Mouse (Mus musculus): ENCODE results near the gene Hscb. TPM values are rescaled to one million over a fixed set of nuclear protein-coding genes. Genes with fewer than 3 reads are reported as not detected.
A peak's percentile ranks its signal among the peaks of the same experiment; 100 is the strongest.

Hscb gene
- total and polyA plus RNA-seq, 3 experiments = 29.0 to 29.4 TPM; not detected in 1

DNA sequence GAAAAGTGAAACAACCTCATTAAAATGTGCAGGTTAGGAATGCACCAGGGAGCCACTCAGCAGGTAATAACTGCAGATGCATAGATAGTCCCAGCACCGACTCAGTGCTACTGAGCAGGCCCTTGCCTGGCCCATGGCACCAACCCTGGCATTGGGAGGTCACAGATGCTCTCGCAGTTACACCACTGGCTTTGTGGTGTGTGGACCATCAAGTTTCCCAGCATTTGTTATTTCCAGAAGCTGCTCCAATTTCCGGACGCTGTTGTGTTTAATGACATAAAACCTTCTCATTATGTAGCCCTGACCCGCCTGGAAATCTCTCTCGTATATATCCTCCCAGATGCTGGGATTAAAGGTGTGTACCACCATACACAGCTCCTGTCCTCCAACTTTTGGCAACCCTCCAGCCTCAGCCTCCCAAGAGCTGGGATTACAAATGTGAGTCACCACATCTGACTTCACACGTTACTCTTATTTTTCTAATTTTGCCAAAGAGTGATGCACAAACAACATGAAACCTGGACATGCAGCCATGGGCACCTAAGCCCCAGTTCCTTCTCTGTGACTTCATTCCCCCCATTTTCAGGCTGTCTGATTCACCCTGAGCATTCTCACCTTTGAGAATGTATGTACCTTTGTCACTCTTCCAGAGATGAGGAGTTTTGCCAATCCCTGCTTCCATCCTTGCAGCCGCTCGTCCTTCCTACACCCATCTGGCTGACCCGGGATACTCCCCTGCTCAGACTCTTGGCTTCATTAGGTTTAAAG is 58.6 kb downstream of the Hscb start:
- TF ChIP-seq TCF12 (IDR thresholded peaks at IDR 0.05; ENCODE audit: low read depth, low read length) (no peak), CHD1 (IDR thresholded peaks at IDR 0.05; ENCODE audit: low read depth, low read length) (no peak), USF1 (IDR thresholded peaks at IDR 0.05; ENCODE audit: low read depth, low read length) (no peak), NELFE (IDR thresholded peaks at IDR 0.05; ENCODE audit: low read depth, low read length) (0 out of 2 replicates have a peak, but pooled peaks have one; percentile 5), ETS1 (IDR thresholded peaks at IDR 0.05; ENCODE audit: low read depth, low read length) (no peak), MEF2A (IDR thresholded peaks at IDR 0.05; ENCODE audit: extremely low read depth, insufficient replicate concordance, low read depth, low read length, poor library complexity, severe bottlenecking) (no peak)
- H3K79me2 ChIP-seq (ENCODE audit: control insufficient read depth, insufficient read depth, low read length, poor library complexity) = peaks cover 33% of the 10 kb centered on the region
- peak overlapping the region; percentile 24; the same call in 1 of the 2 replicates for H3K27ac ChIP-seq (ENCODE audit: control insufficient read depth, low read depth, low read length)
- peaks cover 4 to 9% of the 10 kb centered on the region in 2 experiments for H3K36me3 ChIP-seq (ENCODE audit: control insufficient read depth in 1 of 2, insufficient read depth in 2 of 2, low read length in 2 of 2)
- H3K4me3 ChIP-seq (ENCODE audit: control insufficient read depth in 1 of 2, insufficient read depth in 1 of 2, low read depth in 2 of 2, low read length in 2 of 2) = peak overlapping the region; percentile 96 to 100
- H3K9me3 ChIP-seq (replicated peaks; ENCODE audit: insufficient read depth, low read length) = no peaks in the 10 kb centered on the region
- peaks cover 2 to 16% of the 10 kb centered on the region in 2 experiments; a peak in 3 of 4 replicates for H3K4me1 ChIP-seq (ENCODE audit: control insufficient read depth in 1 of 2, insufficient read depth in 2 of 2, low read length in 2 of 2)
- H3K9ac ChIP-seq (ENCODE audit: control insufficient read depth, low read depth, low read length, poor library complexity, severe bottlenecking) = peak overlapping the region; percentile 94
- no peaks in the 10 kb centered on the region for H3K27me3 ChIP-seq (ENCODE audit: control insufficient read depth in 1 of 2, insufficient read depth in 2 of 2, low read length in 2 of 2)
- peak; percentile 46 for DNase-seq (ENCODE audit: low read depth, low spot score)

DNA sequence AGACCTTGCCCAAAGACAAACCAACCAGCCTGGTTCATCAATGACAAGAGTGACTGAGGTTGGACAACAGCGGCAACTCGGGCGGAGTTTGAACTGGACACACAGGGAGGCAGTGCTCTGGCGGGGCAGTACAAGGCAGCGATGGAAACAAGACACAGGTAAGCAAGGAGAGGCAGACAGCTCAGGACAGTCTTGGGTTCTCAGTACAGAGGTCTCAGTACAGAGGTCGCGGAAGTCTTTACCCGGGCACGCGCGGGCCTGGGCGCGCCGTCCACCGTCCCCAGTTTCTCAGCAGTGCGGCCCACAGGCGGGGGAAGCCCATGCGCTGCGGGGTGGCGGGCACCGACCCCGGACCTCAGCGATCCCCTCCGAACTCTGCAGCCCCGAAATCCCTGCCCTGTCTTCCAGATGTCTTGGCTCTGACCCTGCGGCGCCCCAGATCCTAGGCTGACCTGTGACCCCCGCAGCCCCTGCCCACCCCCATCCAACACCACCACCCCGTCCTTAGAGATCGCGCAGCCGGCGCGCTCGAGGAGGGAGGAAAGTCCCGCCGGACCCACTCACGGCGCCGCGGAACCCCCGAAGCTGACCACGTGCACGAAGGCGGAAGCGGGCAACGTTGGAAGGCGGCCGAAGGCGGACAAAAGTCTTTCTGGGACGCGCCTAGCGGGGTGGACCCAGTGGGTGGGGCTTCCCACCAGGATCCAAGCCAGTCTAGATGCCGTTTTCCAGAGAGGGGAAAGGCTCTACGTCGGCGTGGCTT is 59.4 kb downstream of the Hscb start, which contains the start of gene Pus1:
Gene Pus1 (minus strand): TSS at position 662 of the 763 bp plus-strand sequence.
- H3K36me3 ChIP-seq (ENCODE audit: control insufficient read depth in 1 of 2, insufficient read depth in 2 of 2, low read length in 2 of 2) = peaks cover 6 to 9% of the 10 kb centered on the region in 2 experiments
- peak within 1 kb of the TSS; percentile 40 for H3K27ac ChIP-seq (ENCODE audit: control insufficient read depth, low read depth, low read length)
- no peaks in the 10 kb centered on the region for H3K9me3 ChIP-seq (replicated peaks; ENCODE audit: insufficient read depth, low read length)
- H3K4me3 ChIP-seq (ENCODE audit: control insufficient read depth in 1 of 2, insufficient read depth in 1 of 2, low read depth in 2 of 2, low read length in 2 of 2) = peak within 1 kb of the TSS; percentile 96 to 100
- H3K27me3 ChIP-seq (ENCODE audit: control insufficient read depth in 1 of 2, insufficient read depth in 2 of 2, low read length in 2 of 2) = no peaks in the 10 kb centered on the region
- H3K9ac ChIP-seq (ENCODE audit: control insufficient read depth, low read depth, low read length, poor library complexity, severe bottlenecking) = peak within 1 kb of the TSS; percentile 94
- H3K79me2 ChIP-seq (ENCODE audit: control insufficient read depth, insufficient read depth, low read length, poor library complexity) = peaks cover 40% of the 10 kb centered on the region
- peak; percentile 90 for DNase-seq (ENCODE audit: low read depth, low spot score)
- H3K4me1 ChIP-seq (ENCODE audit: control insufficient read depth in 1 of 2, insufficient read depth in 2 of 2, low read length in 2 of 2) = peaks cover 2 to 16% of the 10 kb centered on the region in 2 experiments; a peak in 3 of 4 replicates
- TF ChIP-seq MEF2A (IDR thresholded peaks at IDR 0.05; ENCODE audit: extremely low read depth, insufficient replicate concordance, low read depth, low read length, poor library complexity, severe bottlenecking) = no peak
- TF ChIP-seq TBP (IDR thresholded peaks at IDR 0.05; ENCODE audit: low read depth, low read length) = peak; percentile 66; the same call in 1 of the 2 replicates
- no peak for TF ChIP-seq POLR2AphosphoS5 (IDR thresholded peaks at IDR 0.05; ENCODE audit: borderline replicate concordance, low read depth, low read length)
- peak; percentile 32; the same call in 1 of the 2 replicates for TF ChIP-seq BHLHE40 (IDR thresholded peaks at IDR 0.05; ENCODE audit: borderline replicate concordance, low read depth, low read length)
- peak in 1 of 2 experiments; percentile 78; a peak in 2 of 4 replicates for TF ChIP-seq POLR2A (IDR thresholded peaks at IDR 0.05; ENCODE audit: control insufficient read depth in 1 of 2, insufficient read depth in 1 of 2, low read depth in 1 of 2, low read length in 2 of 2, poor library complexity in 1 of 2)
- TF ChIP-seq MXI1 (IDR thresholded peaks at IDR 0.05; ENCODE audit: low read depth, low read length) = peak; percentile 99
- TF ChIP-seq HCFC1 (IDR thresholded peaks at IDR 0.05; ENCODE audit: low read depth, low read length) = peak; percentile 89
- no peak for TF ChIP-seq MAFK (IDR thresholded peaks at IDR 0.05; ENCODE audit: borderline replicate concordance, low read depth, low read length)
- no peak for TF ChIP-seq RCOR1 (IDR thresholded peaks at IDR 0.05; ENCODE audit: low read depth, low read length)
- no peak for TF ChIP-seq JUND (IDR thresholded peaks at IDR 0.05; ENCODE audit: low read depth, low read length)
- no peak for TF ChIP-seq ZMIZ1 (IDR thresholded peaks at IDR 0.05; ENCODE audit: low read depth, low read length)
- TF ChIP-seq CHD1 (IDR thresholded peaks at IDR 0.05; ENCODE audit: low read depth, low read length) = no peak
- TF ChIP-seq MYC (IDR thresholded peaks at IDR 0.05; ENCODE audit: low read depth, low read length) = peak; percentile 98
- peak; percentile 85; the same call in 1 of the 2 replicates for TF ChIP-seq MAZ (IDR thresholded peaks at IDR 0.05; ENCODE audit: low read depth, low read length)
- no peak for TF ChIP-seq GABPA (IDR thresholded peaks at IDR 0.05; ENCODE audit: low read depth, low read length)
- peak; percentile 98 for TF ChIP-seq ELF1 (IDR thresholded peaks at IDR 0.05; ENCODE audit: low read depth, low read length)
- TF ChIP-seq NELFE (IDR thresholded peaks at IDR 0.05; ENCODE audit: low read depth, low read length) = peak; percentile 75
- no peak for TF ChIP-seq ZKSCAN1 (IDR thresholded peaks at IDR 0.05; ENCODE audit: low read depth, low read length)
- no peak for TF ChIP-seq UBTF (IDR thresholded peaks at IDR 0.05; ENCODE audit: borderline replicate concordance, insufficient read depth, low read depth, low read length)
- TF ChIP-seq CHD2 (IDR thresholded peaks at IDR 0.05; ENCODE audit: low read length) = no peak
- no peak for TF ChIP-seq RAD21 (IDR thresholded peaks at IDR 0.05; ENCODE audit: low read depth, low read length)
- TF ChIP-seq EP300 (IDR thresholded peaks at IDR 0.05; ENCODE audit: low read depth in 1 of 2, low read length in 2 of 2) = peak in 1 of 2 experiments; percentile 25; a peak in 1 of 4 replicates
- TF ChIP-seq USF1 (IDR thresholded peaks at IDR 0.05; ENCODE audit: low read depth, low read length) = peak; percentile 93
- TF ChIP-seq POLR2AphosphoS2 (IDR thresholded peaks at IDR 0.05; ENCODE audit: low read length) = peak; percentile 64; the same call in 1 of the 2 replicates

All from MEL (cell line).